Mouse (Mus musculus) myocyte (in vitro differentiated cells): ENCODE measurements at regions not wholly inside any gene's neighbourhood (a gene's known extent, or its start where the extent isn't known, plus 50 kb on each side); places are given as distances from the start of the nearest gene placed in this dataset.

ENCODE experiments used
- E2F4 ChIP-seq: IDR thresholded peaks from one replicate; pipeline ENCODE4 v1.6.1; 2011; ENCODE audit warnings: mild to moderate bottlenecking, control low read depth, moderate library complexity; ENCODE audit not compliant: insufficient read depth
- MYOD1 ChIP-seq, 3 experiments: IDR thresholded peaks; one replicate each; pipeline ENCODE4 v1.6.1; 2011; ENCODE audit warnings: control low read depth in 2 of 3, low read depth in 2 of 3, mild to moderate bottlenecking in 2 of 3, moderate library complexity in 1 of 3; ENCODE audit not compliant: insufficient read length in 2 of 3, control insufficient read depth in 1 of 3
- POLR2A ChIP-seq: IDR thresholded peaks from one replicate; pipeline ENCODE4 v1.6.1; 2011; ENCODE audit warnings: low read depth, mild to moderate bottlenecking, control low read depth, moderate library complexity; ENCODE audit not compliant: insufficient read length
- POLR2AphosphoS2 ChIP-seq: IDR thresholded peaks from one replicate; pipeline ENCODE4 v1.6.1; 2011; ENCODE audit warnings: low read depth, control low read depth; ENCODE audit not compliant: insufficient read length
- TCF12 ChIP-seq: IDR thresholded peaks from one replicate; pipeline ENCODE4 v1.6.1; 2011; ENCODE audit warnings: mild to moderate bottlenecking, control low read depth; ENCODE audit not compliant: poor library complexity, insufficient read depth, severe bottlenecking
- TCF3 ChIP-seq: IDR thresholded peaks from one replicate; pipeline ENCODE4 v1.6.1; 2011; ENCODE audit warnings: low read depth, control low read depth; ENCODE audit not compliant: insufficient read length
- USF1 ChIP-seq: IDR thresholded peaks from one replicate; pipeline ENCODE4 v1.6.1; 2011; ENCODE audit warnings: low read depth, mild to moderate bottlenecking, control low read depth, moderate library complexity

- TF ChIP-seq POLR2A (no peak), MYOD1 (IDR thresholded peaks at IDR 0.05; ENCODE audit: control insufficient read depth in 1 of 3, insufficient read length in 2 of 3, low read depth in 2 of 3) (no peak), TCF12 (no peak), E2F4 (no peak), TCF3 (no peak), POLR2AphosphoS2 (no peak), USF1 (no peak)
Observed at GRCm38 (mm10) chr14:114869233-114869632, 222.8 kb upstream of the Gpc5 start.
